Mouse (Mus musculus) heart, postnatal 0 days (tissue): Measurements from ENCODE around the gene Gpn1.
A peak's percentile ranks its signal among the peaks of the same experiment; 100 is the strongest.

ENCODE experiments used
- CTCF ChIP-seq: IDR thresholded peaks from 2 replicates; pipeline ENCODE4 v1.5.1; 2016; ENCODE audit warnings: antibody characterized with exemption, control low read depth, low read depth
- EP300 ChIP-seq: IDR thresholded peaks from 2 replicates; pipeline ENCODE4 v1.6.1; 2016; ENCODE audit warnings: antibody characterized with exemption, low read depth

DNA sequence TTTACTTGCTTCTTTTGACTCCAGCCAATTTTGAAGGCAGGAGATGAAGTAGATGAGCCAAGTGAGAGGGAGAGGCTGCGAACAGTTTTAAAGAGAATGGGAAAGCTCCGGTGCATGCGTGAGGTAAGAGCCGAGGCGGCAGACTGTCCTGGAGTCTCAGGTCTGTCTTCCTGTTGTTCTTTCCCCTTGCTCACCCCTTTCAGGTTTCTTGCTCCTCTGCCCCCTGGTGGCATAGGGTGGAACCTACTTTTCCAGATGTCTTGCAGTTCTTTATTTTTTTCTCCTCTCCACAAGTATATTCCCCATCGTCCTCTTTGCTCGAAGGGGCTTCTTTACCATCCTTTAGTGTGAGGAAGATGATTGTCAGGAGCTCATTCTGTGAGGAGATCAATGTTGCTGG, 24.2 kb upstream of the Gpn1 start:
- TF ChIP-seq CTCF (peak; percentile 66), EP300 (no peak)
